Mouse (Mus musculus) heart, postnatal 10 days (tissue): ENCODE data around the gene Hpn. TPM values are rescaled to one million over a fixed set of nuclear protein-coding genes. Genes with fewer than 3 reads are reported as not detected.

Experiments
- total RNA-seq, 2 experiments: library from RNA; stranded (reverse); gene quantifications; 2 replicates each; pipeline ENCODE4 v1.2.3; 2021

Gene Hpn
- total RNA-seq, 2 experiments from 2014 or later: 2.5 to 3.0 TPM

Other genes with a start within 250 kb of the Hpn start
- gene Cd22, start 234.9 kb downstream of the Hpn start, total RNA-seq: 1 to 10 TPM; 1.1 to 1.4 TPM
- under 1 TPM in 1 of 2 experiments, not detected in 1; 0.48 TPM for gene Mag, start 200.4 kb downstream of the Hpn start, total RNA-seq
- 1 to 10 TPM; 1.5 to 4.1 TPM for gene Hamp2, start 190.6 kb downstream of the Hpn start, total RNA-seq
- gene Hamp, start 171.3 kb downstream of the Hpn start, total RNA-seq: 1 to 10 TPM; 5.2 to 6.6 TPM
- gene Usf2, start 158.5 kb downstream of the Hpn start, total RNA-seq: 100 to 1,000 TPM in 1 of 2 experiments, 10 to 100 TPM in 1; 98.7 to 109 TPM
- 1 to 10 TPM; 4.1 to 4.7 TPM for gene Lsr, start 141.8 kb downstream of the Hpn start, total RNA-seq
- under 1 TPM; 0.25 to 0.36 TPM for gene Fam187b, start 141.5 kb downstream of the Hpn start, total RNA-seq
- 10 to 100 TPM; 30.4 to 33.5 TPM for gene Fxyd5, start 72.8 kb downstream of the Hpn start, total RNA-seq
- gene Fxyd7, start 63.8 kb downstream of the Hpn start, total RNA-seq: 1 to 10 TPM; 1.3 to 1.6 TPM
- 100 to 1,000 TPM; 695 to 726 TPM for gene Fxyd1, start 58.1 kb downstream of the Hpn start, total RNA-seq
- 1 to 10 TPM; 3.0 to 4.3 TPM for gene Lgi4, start 55.9 kb downstream of the Hpn start, total RNA-seq
- gene Fxyd3, start 38.6 kb downstream of the Hpn start, total RNA-seq: 1 to 10 TPM; 2.8 to 5.1 TPM
- gene Scn1b, start 11.7 kb upstream of the Hpn start, total RNA-seq: 10 to 100 TPM; 13.2 to 13.9 TPM
- 10 to 100 TPM; 25.6 to 31.4 TPM for gene Gramd1a, start 40.6 kb upstream of the Hpn start, total RNA-seq
- gene Scgb2b2, start 175.2 kb upstream of the Hpn start, total RNA-seq: not detected
- gene Scgb1b2, start 176.5 kb upstream of the Hpn start, total RNA-seq: not detected
- gene Scgb2b3, start 246.8 kb upstream of the Hpn start, total RNA-seq: not detected